Mouse (Mus musculus): ENCODE measurements at regions not wholly inside any gene's neighbourhood (a gene's known extent, or its start where the extent isn't known, plus 50 kb on each side); places are given as distances from the start of the nearest gene placed in this dataset.

DNA sequence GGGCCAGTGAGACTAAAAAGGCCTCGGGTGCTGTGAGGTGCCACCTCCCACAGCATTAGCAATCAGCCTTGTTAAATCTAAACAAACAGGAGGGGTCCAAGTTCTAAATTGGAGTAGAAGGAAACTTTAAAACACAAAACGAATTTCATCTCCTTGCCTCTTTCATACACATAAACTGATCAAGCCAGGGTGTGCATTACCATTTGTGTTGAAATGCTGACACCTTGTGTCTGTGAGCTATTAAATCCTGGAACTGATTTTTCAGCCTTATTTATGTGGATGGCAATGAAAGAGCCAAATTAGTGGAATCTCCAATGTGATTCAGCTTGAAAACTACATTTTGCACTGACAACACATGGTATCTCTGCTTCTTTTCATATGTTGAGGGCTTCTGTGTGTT, 114.8 kb downstream of the Pcsk1 start:
- peak; percentile 1 for DNase-seq

DNA sequence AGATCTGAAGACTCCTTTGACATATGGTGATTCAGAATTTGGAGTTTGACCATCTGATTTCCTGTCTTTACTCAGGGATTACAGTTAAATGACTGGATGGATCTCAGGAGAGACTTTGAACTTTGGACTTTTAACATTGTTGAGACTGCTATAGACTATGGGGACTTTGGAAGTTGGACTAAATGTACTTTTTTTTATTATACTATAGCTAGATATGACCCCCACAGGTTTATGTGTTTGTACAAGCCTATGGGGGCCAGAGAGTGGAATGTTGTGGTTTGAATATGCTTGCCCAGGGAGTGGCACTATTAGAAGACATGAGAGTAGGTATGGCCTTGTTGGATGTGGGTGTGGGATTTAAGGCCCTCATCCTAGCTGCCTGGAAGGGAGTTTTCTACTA, 134.3 kb downstream of the Pcsk1 start:
- no peak for DNase-seq

DNA sequence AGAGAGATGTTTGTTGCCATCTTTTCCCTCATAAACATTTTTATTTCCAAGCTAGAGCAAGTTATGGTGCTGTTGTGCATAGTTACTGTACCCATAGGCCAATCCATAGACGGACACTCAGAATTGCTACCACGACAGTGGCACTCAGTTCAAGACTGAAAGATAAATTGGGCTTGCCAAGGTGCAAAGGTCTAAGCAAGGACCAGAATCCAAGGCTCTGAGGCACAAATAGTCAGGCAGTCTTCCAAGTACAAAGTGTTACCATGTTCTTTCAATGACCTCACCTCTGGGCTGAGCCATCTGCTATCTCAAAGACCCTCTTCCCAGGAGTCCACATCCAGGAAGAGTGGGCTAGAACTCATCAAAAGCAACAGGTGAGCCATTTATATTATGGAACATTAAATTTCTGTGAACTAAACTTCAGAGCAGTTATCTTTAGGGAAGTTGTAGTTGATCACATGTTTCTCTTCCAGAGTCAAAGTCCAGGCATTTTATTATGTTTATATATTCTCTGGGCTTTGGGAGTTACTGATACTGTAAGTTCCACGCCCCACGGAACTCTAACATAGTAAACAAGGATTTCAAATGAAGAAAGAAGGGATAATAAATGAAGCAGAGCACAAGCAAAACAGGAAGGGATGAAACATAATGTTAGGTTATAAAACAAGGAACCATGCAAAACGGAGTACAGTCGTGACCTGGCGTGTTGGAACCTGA, 136.1 kb downstream of the Pcsk1 start:
- no peak for DNase-seq

DNA sequence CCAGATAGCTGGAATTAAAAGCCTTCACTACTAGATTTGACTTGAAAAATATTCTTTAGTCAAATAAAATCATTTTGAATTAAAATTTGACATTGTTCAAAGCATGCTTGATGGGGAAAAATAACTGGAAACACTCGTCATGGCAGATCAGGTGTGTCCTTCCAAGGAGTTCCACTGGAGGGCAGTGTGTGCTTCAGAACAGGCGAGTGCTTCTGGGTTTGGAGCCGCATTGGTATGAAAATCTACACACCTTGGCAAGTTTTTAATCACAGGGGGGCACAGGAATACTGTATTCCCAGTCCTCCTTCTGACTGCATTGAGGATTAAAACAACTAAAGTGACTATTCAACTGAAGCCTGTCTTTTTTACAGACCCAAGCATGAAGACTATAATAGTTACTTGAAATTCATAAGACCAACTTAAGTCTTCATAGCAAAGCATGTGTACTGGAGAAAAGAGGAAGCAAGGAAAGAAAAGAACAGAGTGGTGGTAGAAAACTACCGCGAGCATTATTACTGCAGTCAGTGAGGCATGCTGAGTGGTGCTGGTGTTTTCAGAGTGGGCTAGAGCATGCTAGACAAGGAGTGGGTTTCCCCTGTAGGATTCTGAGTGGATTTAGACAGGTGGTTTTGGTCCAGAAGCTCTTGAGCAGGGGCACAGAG, 138.1 kb downstream of the Pcsk1 start:
- DNase-seq = peak; percentile 45

DNA sequence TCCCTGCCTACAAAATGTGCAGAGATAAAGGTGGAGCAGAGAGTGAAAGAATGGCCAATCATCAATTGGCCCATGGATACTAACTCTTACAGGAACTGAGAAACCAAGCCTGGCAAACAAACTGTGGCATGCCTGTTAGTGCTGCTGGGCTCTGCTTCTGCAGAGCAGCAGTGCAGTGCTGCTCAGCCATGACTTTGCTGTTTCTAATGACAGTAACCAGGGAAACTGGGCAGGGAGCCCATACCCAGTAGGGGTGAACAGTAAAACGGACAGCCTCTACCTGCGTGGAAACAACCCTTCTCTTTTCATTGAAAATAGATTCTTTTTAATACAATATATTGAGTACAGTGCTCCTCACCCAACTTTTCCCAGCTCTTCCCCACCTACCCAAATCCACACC, 146.8 kb downstream of the Pcsk1 start:
- DNase-seq = no peak
